Mouse (Mus musculus) kidney, adult 2 months (tissue): Measurements from ENCODE around the gene Vmn1r55. TPM values are rescaled to one million over a fixed set of nuclear protein-coding genes. Genes with fewer than 3 reads are reported as not detected.
"Not testable (repeated sequence)": the region's sequence is repeated elsewhere in the genome, so short reads cannot be mapped to it uniquely, and the experiment has no call there.

Source experiments
- DNase-seq: peaks from one replicate; pipeline ENCODE4 v3.0.0; 2021
- H3K27ac ChIP-seq: fragments of 200-500 bp; 2 replicates; pipeline ENCODE4 v1.5.1; 2012; ENCODE audit warnings: low read depth, low read length, control low read depth, inconsistent platforms; ENCODE audit not compliant: insufficient read depth
- H3K27me3 ChIP-seq: fragments of 200-500 bp; replicated peaks from 2 replicates; pipeline ENCODE4 v1.6.1; 2012; ENCODE audit warnings: mild to moderate bottlenecking, moderate library complexity, low read length, inconsistent platforms; ENCODE audit not compliant: control insufficient read depth, insufficient read depth
- H3K36me3 ChIP-seq: fragments of 200-500 bp; 2 replicates; pipeline ENCODE4 v1.6.1; 2012; ENCODE audit warnings: mild to moderate bottlenecking, moderate library complexity, low read length, inconsistent platforms; ENCODE audit not compliant: control insufficient read depth, insufficient read depth
- H3K4me1 ChIP-seq: fragments of 200-500 bp; 2 replicates; pipeline ENCODE4 v1.6.1; 2011; ENCODE audit warnings: low read length; ENCODE audit not compliant: control insufficient read depth, insufficient read depth
- H3K4me3 ChIP-seq: fragments of 200-500 bp; 2 replicates; pipeline ENCODE4 v1.5.1; 2011; ENCODE audit warnings: mild to moderate bottlenecking, low read depth, low read length, control low read depth; ENCODE audit not compliant: insufficient read depth
- CTCF ChIP-seq: fragments of 200-500 bp; conservative IDR thresholded peaks from 2 replicates; pipeline ENCODE4 v1.5.1; 2011; ENCODE audit warnings: low read depth, mild to moderate bottlenecking, control low read depth, low read length, moderate library complexity, mixed read lengths; ENCODE audit not compliant: insufficient read depth, insufficient read length
- POLR2A ChIP-seq: fragments of 200-500 bp; IDR thresholded peaks from one replicate; pipeline ENCODE4 v1.6.1; 2011; ENCODE audit warnings: low read depth, low read length, control low read depth
- WGBS: fragments of 180-500 bp; shearing (Covaris S2); methylation state at CpG from one replicate; pipeline ENCODE4 v1.1.7; 2018; 5-methylcytosine and 5-hydroxymethylcytosine counted together
- polyA plus RNA-seq: library from polyadenylated mRNA; depleted of rRNA; stranded (reverse); fragments of >200 nt; gene quantifications from 2 replicates; pipeline ENCODE4 v1.2.3, GENCODE M21; 2012; rRNA removed

The Vmn1r55 gene
- polyA plus RNA-seq, 1 experiment, result not detected

DNA sequence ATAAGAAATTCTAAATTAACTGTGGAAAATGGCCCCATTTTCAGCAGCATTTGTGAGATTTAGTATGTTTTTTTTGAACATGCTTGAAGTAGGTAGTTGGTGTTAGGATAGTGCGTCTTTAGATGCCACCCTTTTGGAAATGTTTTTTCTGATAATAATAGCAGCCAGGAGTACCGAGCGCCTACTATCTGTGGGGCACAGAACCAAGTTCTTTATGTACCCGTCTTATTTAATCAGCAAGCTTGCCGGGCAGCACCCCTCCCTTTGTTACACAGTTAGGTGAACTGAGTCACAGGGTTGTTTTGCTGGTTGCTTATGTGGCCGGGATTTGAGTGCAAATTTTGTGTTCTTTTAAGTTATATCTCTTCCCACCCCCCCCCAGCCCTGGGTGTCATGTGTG, 68.2 kb downstream of the Vmn1r55 start:
- WGBS, result 33% methylated on average over 6 of the region's 6 CpGs
- no peak overlapping the region for H3K27ac ChIP-seq
- H3K27me3 ChIP-seq, result no peaks in the 10 kb centered on the region
- H3K4me1 ChIP-seq, result peaks cover 13% of the 10 kb centered on the region; the same call in 1 of the 2 replicates
- 0 out of 2 replicates have a peak, but pooled peaks cover 3% of the 10 kb centered on the region for H3K36me3 ChIP-seq
- peak overlapping the region; percentile 23; the same call in 1 of the 2 replicates for H3K4me3 ChIP-seq
- DNase-seq, result no peak
- TF ChIP-seq CTCF, result no peak
- TF ChIP-seq POLR2A, result no peak

DNA sequence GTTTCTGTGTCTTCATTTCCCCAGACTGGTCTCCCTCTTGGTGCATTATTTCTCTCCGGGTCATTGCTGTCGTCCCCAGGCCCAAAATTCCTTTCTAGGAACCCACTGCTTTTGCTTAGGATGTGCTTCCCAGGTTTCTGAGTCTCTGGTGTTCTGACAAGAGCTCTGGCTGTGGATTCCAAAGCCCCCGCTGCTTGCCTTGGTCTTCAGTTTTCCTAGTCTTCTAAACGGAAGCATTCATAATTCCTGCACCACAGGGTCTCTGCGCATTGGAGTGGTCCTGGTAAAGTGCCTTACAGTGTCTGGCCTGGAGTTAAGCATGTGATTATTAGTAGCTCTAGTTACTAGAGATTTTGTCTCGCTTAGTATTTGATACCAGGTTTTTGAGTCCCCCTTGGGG, 68.7 kb downstream of the Vmn1r55 start:
- H3K27ac ChIP-seq, result peak overlapping the region; percentile 83
- TF ChIP-seq POLR2A (no peak), CTCF (no peak)
- H3K27me3 ChIP-seq, result no peaks in the 10 kb centered on the region
- H3K36me3 ChIP-seq, result peaks cover 4% of the 10 kb centered on the region; the same call in 1 of the 2 replicates
- 5% methylated on average over 6 of the region's 6 CpGs for WGBS
- H3K4me1 ChIP-seq, result peaks cover 13% of the 10 kb centered on the region; the same call in 1 of the 2 replicates
- peak overlapping the region; percentile 94 for H3K4me3 ChIP-seq
- no peak for DNase-seq

DNA sequence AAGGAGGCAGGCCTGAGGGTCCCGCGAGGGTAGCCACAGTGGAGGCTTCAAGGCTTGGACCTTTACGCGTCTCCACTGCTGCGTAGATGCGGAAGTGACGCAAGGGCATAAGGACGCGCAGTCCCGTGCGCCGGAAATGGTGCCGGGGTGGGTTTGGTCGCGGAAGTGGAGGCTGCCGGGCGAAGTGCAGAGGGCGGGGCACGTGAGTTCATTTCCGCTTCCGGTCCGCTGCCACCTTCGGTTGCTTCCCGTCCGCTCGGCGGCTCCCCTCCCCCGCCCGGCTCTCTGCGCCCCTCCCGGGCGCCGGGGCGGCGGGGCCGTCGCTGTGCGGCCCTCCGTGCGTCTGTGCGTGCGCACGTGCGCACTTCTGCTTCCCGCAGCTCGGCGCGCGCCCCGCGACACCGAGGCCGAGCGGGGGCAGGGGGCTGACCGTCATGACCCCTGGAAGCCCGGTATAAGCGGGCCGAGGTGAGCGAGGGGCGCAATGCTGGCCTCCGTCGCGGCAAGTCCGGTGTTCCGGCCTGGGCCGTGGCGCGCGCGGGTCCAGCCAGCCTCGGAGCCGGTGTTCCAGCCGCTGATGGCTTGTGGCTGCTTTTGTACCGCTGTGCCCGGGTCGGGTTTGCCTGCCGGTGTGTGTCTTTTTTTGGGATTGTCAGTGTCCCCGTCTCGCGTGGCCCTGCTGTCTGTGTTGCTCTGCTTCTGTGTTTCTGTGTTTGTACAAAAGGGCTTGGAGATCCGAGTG, 69.3 kb downstream of the Vmn1r55 start, which contains the start of gene Epn1:
Epn1 (plus strand) TSS at position 226 of the 742 bp plus-strand sequence.
- under 1% methylated on average over 79 of the region's 81 CpGs for WGBS
- DNase-seq, result peak; percentile 98
- H3K27me3 ChIP-seq, result no peaks in the 10 kb centered on the region
- TF ChIP-seq CTCF (no peak), POLR2A (no peak)
- peaks cover 4% of the 10 kb centered on the region; the same call in 1 of the 2 replicates for H3K36me3 ChIP-seq
- peak within 1 kb of the TSS; percentile 94 for H3K4me3 ChIP-seq
- peak within 1 kb of the TSS; percentile 84 for H3K27ac ChIP-seq
- peaks cover 8% of the 10 kb centered on the region; the same call in 1 of the 2 replicates for H3K4me1 ChIP-seq

DNA sequence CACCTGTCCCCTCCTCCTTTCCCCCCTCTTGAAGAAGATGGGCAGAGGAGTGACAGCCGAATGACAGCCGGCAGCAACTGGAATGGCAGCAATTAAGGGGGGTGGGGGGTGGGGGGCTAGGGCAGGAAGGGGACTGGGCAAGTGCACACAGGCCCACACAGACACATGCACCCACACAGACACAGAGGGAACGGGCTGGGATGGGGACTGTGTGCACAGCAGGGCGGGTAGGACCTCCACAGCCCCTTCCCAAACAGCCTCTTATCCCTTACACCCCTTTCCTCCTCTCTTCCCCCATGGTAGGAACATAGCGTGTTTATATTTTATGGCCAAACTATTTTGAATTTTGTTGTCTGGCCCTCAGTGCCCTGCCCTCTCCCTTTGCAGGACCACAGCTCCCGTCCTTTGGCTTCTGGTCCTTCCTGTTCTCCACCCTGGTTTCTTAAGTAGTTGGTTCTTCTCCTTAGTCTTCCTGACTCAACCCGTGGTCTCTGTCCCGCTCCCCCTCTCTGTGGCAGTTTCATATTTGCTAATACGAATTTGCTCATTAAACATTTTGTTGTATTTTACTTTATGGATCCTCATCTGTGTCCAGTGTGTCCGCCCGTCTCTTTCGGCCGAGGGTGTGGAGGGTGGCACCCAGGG, 70.0 kb downstream of the Vmn1r55 start:
- H3K36me3 ChIP-seq, H3K27me3 ChIP-seq, H3K4me1 ChIP-seq, DNase-seq: not testable (repeated sequence)
- WGBS, result 31% methylated on average over 13 of the region's 13 CpGs
- H3K27ac ChIP-seq, result peak overlapping the region; percentile 84
- H3K4me3 ChIP-seq, result peak overlapping the region; percentile 78

Other genes starting within 250 kb of the Vmn1r55 start
- 0.16 TPM in 1 of 2 replicates, not detected in the other for gene Gm36210, start 243.2 kb downstream of the Vmn1r55 start, polyA plus RNA-seq
- 12.6 and 14.4 TPM in 2 replicates for gene Zfp628, start 234.5 kb downstream of the Vmn1r55 start, polyA plus RNA-seq
- gene Nat14, start 227.6 kb downstream of the Vmn1r55 start, polyA plus RNA-seq, result 5.5 and 5.7 TPM in 2 replicates
- 1.8 and 2.1 TPM in 2 replicates for gene Ssc5d, start 223.9 kb downstream of the Vmn1r55 start, polyA plus RNA-seq
- 0.11 and 1.6 TPM in 2 replicates for gene Sbk2, start 185.3 kb downstream of the Vmn1r55 start, polyA plus RNA-seq
- 0.14 and 0.19 TPM in 2 replicates for gene Sbk3, start 178.5 kb downstream of the Vmn1r55 start, polyA plus RNA-seq
- gene Zfp579, start 153.5 kb downstream of the Vmn1r55 start, polyA plus RNA-seq, result 49.9 and 55.2 TPM in 2 replicates
- gene Zfp524, start 135.3 kb downstream of the Vmn1r55 start, polyA plus RNA-seq, result 35.7 and 49.6 TPM in 2 replicates
- 25.4 and 27.5 TPM in 2 replicates for gene Fiz1, start 135.0 kb downstream of the Vmn1r55 start, polyA plus RNA-seq
- gene Gm44973, start 134.2 kb downstream of the Vmn1r55 start, polyA plus RNA-seq, result 0.14 TPM in 1 of 2 replicates, not detected in the other
- gene Zfp865, start 129.3 kb downstream of the Vmn1r55 start, polyA plus RNA-seq, result 21.3 and 25.1 TPM in 2 replicates
- 2.3 and 3.0 TPM in 2 replicates for gene Ccdc106, start 129.1 kb downstream of the Vmn1r55 start, polyA plus RNA-seq
- not detected in 2 replicates for gene 4632433K11Rik, start 115.6 kb downstream of the Vmn1r55 start, polyA plus RNA-seq
- 6.4 and 6.8 TPM in 2 replicates for gene Zfp784, start 111.2 kb downstream of the Vmn1r55 start, polyA plus RNA-seq
- 17.0 and 17.1 TPM in 2 replicates for gene Zfp580, start 98.1 kb downstream of the Vmn1r55 start, polyA plus RNA-seq
- 132 and 153 TPM in 2 replicates for gene U2af2, start 87.5 kb downstream of the Vmn1r55 start, polyA plus RNA-seq
- 243 and 262 TPM in 2 replicates for gene Epn1, start 69.4 kb downstream of the Vmn1r55 start, polyA plus RNA-seq
- gene Rfpl4, start 32.7 kb downstream of the Vmn1r55 start, polyA plus RNA-seq, result not detected in 2 replicates
- gene Rasl2-9, start 23.7 kb downstream of the Vmn1r55 start, polyA plus RNA-seq, result 2.8 and 3.5 TPM in 2 replicates
- gene Vmn1r56, start 47.1 kb upstream of the Vmn1r55 start, polyA plus RNA-seq, result not detected in 2 replicates
- gene Vmn1r57, start 68.8 kb upstream of the Vmn1r55 start, polyA plus RNA-seq, result not detected in 2 replicates
- not detected in 2 replicates for gene Gm5065, start 200.9 kb upstream of the Vmn1r55 start, polyA plus RNA-seq
- gene Nlrp2, start 201.4 kb upstream of the Vmn1r55 start, polyA plus RNA-seq, result not detected in 2 replicates